Comparison of ENCODE assay signal across 27 mouse cellular contexts in the genomic region with DNA sequence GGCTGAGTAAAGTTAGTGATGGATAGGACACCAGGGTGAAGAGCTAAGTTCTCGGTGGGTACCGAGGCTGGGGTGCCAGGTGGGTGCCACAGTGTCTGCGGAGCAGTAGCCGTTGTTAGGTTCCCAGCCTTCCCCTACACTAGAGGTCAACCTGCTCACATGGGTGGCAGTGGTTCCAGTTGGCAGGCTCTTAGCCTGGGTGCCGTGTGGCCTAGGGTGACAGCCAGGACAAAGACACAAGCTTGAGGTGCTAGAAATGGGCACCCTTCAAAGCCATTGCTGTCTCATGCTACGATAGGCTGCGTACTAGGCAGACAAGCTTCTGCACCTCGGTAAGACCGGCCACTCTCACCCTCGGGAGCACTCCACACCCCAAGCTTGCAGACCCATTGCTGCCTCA. TPM values are rescaled to one million over a fixed set of nuclear protein-coding genes. Genes with fewer than 3 reads are reported as not detected.
DNase-seq lines count a peak whose midpoint lies in the region; ATAC-seq and TF ChIP-seq lines count a peak whose summit lies in the region.
"Had no signal": no experiment of that assay in that cellular context is flagged by ENCODE, and none has a peak within 500 bp of the region (broad histone marks: within the 10 kb centered on the region; RNA-seq: fewer than 3 reads in every experiment).

No protein-coding gene starts in this region.

- DNase-seq in forebrain, embryonic 10.5 days (ENCODE audit: extremely low spot score, low spot score) = no peak
- no peak for DNase-seq in hindbrain, postnatal 0 days (ENCODE audit: low spot score)
- peak; percentile 72 for DNase-seq in liver, adult 2 months (ENCODE audit: extremely low read depth, low read depth, low spot score)
- no peak for DNase-seq in liver, postnatal 0 days
- DNase-seq: adrenal gland, postnatal 25 days; cerebellum, adult 11-12 months; cerebellum, postnatal 14 days; layer of hippocampus, postnatal 36 days; left cerebral cortex, postnatal 4 days; liver; lung, postnatal 14 days; right cerebral cortex, adult 18-20 months; thymus, postnatal 14 days had no signal

- no peak for TF ChIP-seq EP300 in liver, postnatal 0 days (IDR thresholded peaks at IDR 0.05; ENCODE audit: low read depth)

- H3K27ac ChIP-seq in forebrain, embryonic 15.5 days (replicated peaks) = peak overlapping the region; percentile 65; the same call in 1 of the 2 replicates
- no peak overlapping the region for H3K27ac ChIP-seq in forebrain, embryonic 10.5 days
- H3K27ac ChIP-seq in hindbrain, postnatal 0 days = 0 out of 2 replicates have a peak overlapping the region, but pooled peaks have one; percentile 8
- H3K27ac ChIP-seq in hindbrain, embryonic 12.5 days = no peak overlapping the region
- no peak overlapping the region for H3K27ac ChIP-seq in liver, adult 2 months (replicated peaks; ENCODE audit: insufficient read depth, low read depth, low read length)
- H3K27ac ChIP-seq in liver, postnatal 0 days (ENCODE audit: low read depth) = no peak overlapping the region
- peak overlapping the region; percentile 80 for H3K27ac ChIP-seq in midbrain, embryonic 16.5 days (ENCODE audit: low read length)
- no peak overlapping the region for H3K27ac ChIP-seq in intestine, postnatal 0 days (ENCODE audit: low read depth, low read length)
- H3K27ac ChIP-seq: embryonic facial prominence, embryonic 15.5 days had no signal

- H3K9ac ChIP-seq in forebrain, embryonic 15.5 days (replicated peaks) = no peak overlapping the region
- H3K9ac ChIP-seq in hindbrain, postnatal 0 days (replicated peaks; ENCODE audit: low read length) = no peak overlapping the region
- H3K9ac ChIP-seq in hindbrain, embryonic 12.5 days = no peak overlapping the region
- no peak overlapping the region for H3K9ac ChIP-seq in liver, adult 2 months (ENCODE audit: low read depth, low read length)
- H3K9ac ChIP-seq in liver, postnatal 0 days (replicated peaks) = no peak overlapping the region
- H3K9ac ChIP-seq in midbrain, embryonic 16.5 days (ENCODE audit: low read depth, low read length) = no peak overlapping the region
- H3K9ac ChIP-seq in intestine, postnatal 0 days (ENCODE audit: low read depth, low read length) = no peak overlapping the region
- H3K9ac ChIP-seq: embryonic facial prominence, embryonic 15.5 days; hindbrain, embryonic 15.5 days had no signal

- no peak for TF ChIP-seq POLR2A in liver, adult 2 months (IDR thresholded peaks at IDR 0.05; ENCODE audit: extremely low read depth, insufficient read depth, low read length)

- no peak overlapping the region for H3K4me3 ChIP-seq in forebrain, embryonic 15.5 days
- H3K4me3 ChIP-seq in forebrain, embryonic 10.5 days = no peak overlapping the region
- no peak overlapping the region for H3K4me3 ChIP-seq in hindbrain, postnatal 0 days (ENCODE audit: low read length)
- no peak overlapping the region for H3K4me3 ChIP-seq in hindbrain, embryonic 12.5 days
- no peak overlapping the region for H3K4me3 ChIP-seq in liver, adult 2 months (ENCODE audit: insufficient read depth, low read depth, low read length)
- no peak overlapping the region for H3K4me3 ChIP-seq in liver, postnatal 0 days (ENCODE audit: low read depth, low read length)
- no peak overlapping the region for H3K4me3 ChIP-seq in midbrain, embryonic 16.5 days (ENCODE audit: low read depth, low read length)
- H3K4me3 ChIP-seq in intestine, postnatal 0 days (ENCODE audit: low read depth, low read length) = no peak overlapping the region
- H3K4me3 ChIP-seq: embryonic facial prominence, embryonic 15.5 days; hindbrain, embryonic 15.5 days; myocyte had no signal

- peaks cover 35% of the 10 kb centered on the region; the same call in 1 of the 2 replicates for H3K79me2 ChIP-seq in liver, adult 2 months (ENCODE audit: control insufficient read depth, insufficient read depth, low read length)

- H3K9me3 ChIP-seq in forebrain, embryonic 15.5 days = no peaks in the 10 kb centered on the region
- H3K9me3 ChIP-seq in forebrain, embryonic 10.5 days = no peaks in the 10 kb centered on the region
- no peaks in the 10 kb centered on the region for H3K9me3 ChIP-seq in hindbrain, postnatal 0 days (ENCODE audit: low read length)
- no peaks in the 10 kb centered on the region for H3K9me3 ChIP-seq in hindbrain, embryonic 12.5 days (replicated peaks)
- no peaks in the 10 kb centered on the region for H3K9me3 ChIP-seq in liver, postnatal 0 days (ENCODE audit: low read length)
- no peaks in the 10 kb centered on the region for H3K9me3 ChIP-seq in midbrain, embryonic 16.5 days (replicated peaks; ENCODE audit: control insufficient read depth, low read length, poor library complexity, severe bottlenecking)
- H3K9me3 ChIP-seq in intestine, postnatal 0 days (ENCODE audit: control insufficient read depth) = no peaks in the 10 kb centered on the region
- H3K9me3 ChIP-seq: embryonic facial prominence, embryonic 15.5 days; G1E; hindbrain, embryonic 15.5 days had no signal

- peaks cover 53% of the 10 kb centered on the region for H3K4me1 ChIP-seq in forebrain, embryonic 15.5 days
- H3K4me1 ChIP-seq in forebrain, embryonic 10.5 days = peaks cover 81% of the 10 kb centered on the region
- H3K4me1 ChIP-seq in hindbrain, postnatal 0 days (ENCODE audit: insufficient read depth, low read length) = peaks cover 33% of the 10 kb centered on the region
- H3K4me1 ChIP-seq in hindbrain, embryonic 12.5 days = peaks cover 52% of the 10 kb centered on the region
- peaks cover 48% of the 10 kb centered on the region for H3K4me1 ChIP-seq in liver, adult 2 months (ENCODE audit: control insufficient read depth, insufficient read depth, low read length)
- peaks cover 35% of the 10 kb centered on the region for H3K4me1 ChIP-seq in liver, postnatal 0 days (ENCODE audit: insufficient read depth)
- H3K4me1 ChIP-seq in midbrain, embryonic 16.5 days (ENCODE audit: control insufficient read depth, insufficient read depth, low read length) = peaks cover 51% of the 10 kb centered on the region
- H3K4me1 ChIP-seq in intestine, postnatal 0 days (replicated peaks; ENCODE audit: control insufficient read depth, insufficient read depth, low read length) = no peaks in the 10 kb centered on the region; the same call in none of the 2 replicates

- WGBS in forebrain, embryonic 15.5 days = 85% methylated on average over 10 of the region's 10 CpGs
- 88% methylated on average over 10 of the region's 10 CpGs for WGBS in forebrain, embryonic 10.5 days
- 87% methylated on average over 10 of the region's 10 CpGs for WGBS in hindbrain, postnatal 0 days
- 90% methylated on average over 10 of the region's 10 CpGs for WGBS in hindbrain, embryonic 12.5 days
- 61% methylated on average over 10 of the region's 10 CpGs for WGBS in liver, adult 2 months
- WGBS in liver, postnatal 0 days (ENCODE audit: insufficient replicate concordance) = 88% methylated on average over 10 of the region's 10 CpGs
- 87% methylated on average over 10 of the region's 10 CpGs for WGBS in midbrain, embryonic 16.5 days
- 86% methylated on average over 10 of the region's 10 CpGs for WGBS in intestine, postnatal 0 days

- H3K27me3 ChIP-seq in forebrain, embryonic 15.5 days = no peaks in the 10 kb centered on the region
- no peaks in the 10 kb centered on the region for H3K27me3 ChIP-seq in forebrain, embryonic 10.5 days (ENCODE audit: poor library complexity, severe bottlenecking)
- H3K27me3 ChIP-seq in hindbrain, postnatal 0 days (ENCODE audit: insufficient read depth, low read length) = no peaks in the 10 kb centered on the region
- no peaks in the 10 kb centered on the region for H3K27me3 ChIP-seq in hindbrain, embryonic 12.5 days
- H3K27me3 ChIP-seq in liver, adult 2 months (ENCODE audit: control insufficient read depth, insufficient read depth, low read length) = no peaks in the 10 kb centered on the region
- no peaks in the 10 kb centered on the region for H3K27me3 ChIP-seq in liver, postnatal 0 days (ENCODE audit: insufficient read depth, low read length)
- H3K27me3 ChIP-seq in midbrain, embryonic 16.5 days (ENCODE audit: control insufficient read depth, insufficient read depth, low read depth, low read length) = no peaks in the 10 kb centered on the region
- H3K27me3 ChIP-seq in intestine, postnatal 0 days (replicated peaks; ENCODE audit: control insufficient read depth, insufficient read depth, low read length) = no peaks in the 10 kb centered on the region
- H3K27me3 ChIP-seq: embryonic facial prominence, embryonic 15.5 days; hindbrain, embryonic 15.5 days had no signal

- no peak for ATAC-seq in forebrain, embryonic 15.5 days (replicated peaks)
- ATAC-seq in hindbrain, postnatal 0 days = no peak
- no peak for ATAC-seq in hindbrain, embryonic 12.5 days (ENCODE audit: low FRiP score)
- ATAC-seq in liver, postnatal 0 days = no peak
- no peak for ATAC-seq in midbrain, embryonic 16.5 days
- no peak for ATAC-seq in intestine, postnatal 0 days
- ATAC-seq: activated CD4-positive, CD25-positive, alpha-beta regulatory T cell, adult 4 months; intestine, embryonic 16.5 days had no signal

- no peak overlapping the region for H3K4me2 ChIP-seq in forebrain, embryonic 15.5 days (replicated peaks)
- H3K4me2 ChIP-seq in hindbrain, postnatal 0 days (ENCODE audit: low read depth, low read length) = no peak overlapping the region
- H3K4me2 ChIP-seq in hindbrain, embryonic 12.5 days (replicated peaks) = no peak overlapping the region
- no peak overlapping the region for H3K4me2 ChIP-seq in liver, postnatal 0 days (ENCODE audit: low read depth, low read length)
- H3K4me2 ChIP-seq in midbrain, embryonic 16.5 days (ENCODE audit: low read length) = no peak overlapping the region
- no peak overlapping the region for H3K4me2 ChIP-seq in intestine, postnatal 0 days (replicated peaks; ENCODE audit: low read depth)
- H3K4me2 ChIP-seq: embryonic facial prominence, embryonic 15.5 days; heart, embryonic 11.5 days; hindbrain, embryonic 15.5 days had no signal

- H3K36me3 ChIP-seq in forebrain, embryonic 15.5 days = peaks cover 7% of the 10 kb centered on the region
- H3K36me3 ChIP-seq in forebrain, embryonic 10.5 days (replicated peaks) = peaks cover 37% of the 10 kb centered on the region
- peaks cover 13% of the 10 kb centered on the region; the same call in 1 of the 2 replicates for H3K36me3 ChIP-seq in hindbrain, postnatal 0 days (ENCODE audit: insufficient read depth, low read length)
- H3K36me3 ChIP-seq in hindbrain, embryonic 12.5 days = peaks cover 17% of the 10 kb centered on the region
- no peaks in the 10 kb centered on the region for H3K36me3 ChIP-seq in liver, adult 2 months (ENCODE audit: control insufficient read depth, insufficient read depth, low read length)
- peaks cover 3% of the 10 kb centered on the region; the same call in 1 of the 2 replicates for H3K36me3 ChIP-seq in liver, postnatal 0 days (replicated peaks; ENCODE audit: insufficient read depth, low read length)
- peaks cover 9% of the 10 kb centered on the region for H3K36me3 ChIP-seq in midbrain, embryonic 16.5 days (ENCODE audit: control insufficient read depth, insufficient read depth, low read length)
- H3K36me3 ChIP-seq in intestine, postnatal 0 days (ENCODE audit: control insufficient read depth, insufficient read depth) = peaks cover 16% of the 10 kb centered on the region; the same call in 1 of the 2 replicates

- no peak for TF ChIP-seq CTCF in hindbrain, postnatal 0 days (IDR thresholded peaks at IDR 0.05; ENCODE audit: low read depth)
- TF ChIP-seq CTCF in liver, adult 2 months (IDR thresholded peaks at IDR 0.05; ENCODE audit: low read depth, low read length) = peak; percentile 16; the same call in 1 of the 2 replicates
- no peak for TF ChIP-seq CTCF in liver, postnatal 0 days (IDR thresholded peaks at IDR 0.05; ENCODE audit: low read depth)
- TF ChIP-seq CTCF in intestine, postnatal 0 days (IDR thresholded peaks at IDR 0.05; ENCODE audit: low read depth) = no peak

RNA-seq across cellular contexts. Expression of gene Rfx1, which starts 5.7 kb away (rescaled TPM):
- 9.1 and 9.5 TPM in 2 replicates for polyA plus RNA-seq in forebrain, embryonic 15.5 days (2015; fragmentation: Nextera tagmentation; extraction: Ambion mirVana)
- polyA plus RNA-seq in forebrain, embryonic 10.5 days (2016; fragmentation: Nextera tagmentation; extraction: Ambion mirVana) = 8.4 and 8.5 TPM in 2 replicates
- total RNA-seq in hindbrain, postnatal 0 days (2014; rRNA removed) = 29.0 and 30.0 TPM in 2 replicates
- 6.0 and 6.2 TPM in 2 replicates for polyA plus RNA-seq in hindbrain, postnatal 0 days (2015; fragmentation: Nextera tagmentation; extraction: Ambion mirVana)
- polyA plus RNA-seq in hindbrain, embryonic 12.5 days (2016; fragmentation: Nextera tagmentation; extraction: Ambion mirVana) = 8.9 and 9.4 TPM in 2 replicates
- total RNA-seq in liver, adult 2 months (2014; rRNA removed) = 1.8 and 2.6 TPM in 2 replicates
- polyA plus RNA-seq in liver, adult 2 months (2012; rRNA removed) = 6.4 and 8.3 TPM in 2 replicates
- polyA plus RNA-seq in liver, postnatal 0 days (2015; fragmentation: Nextera tagmentation; extraction: Ambion mirVana) = 1.3 and 1.5 TPM in 2 replicates
- 11.3 and 11.7 TPM in 2 replicates for polyA plus RNA-seq in midbrain, embryonic 16.5 days (2015; fragmentation: Nextera tagmentation; extraction: Ambion mirVana)
- 3.1 and 3.3 TPM in 2 replicates for polyA plus RNA-seq in intestine, postnatal 0 days (2015; fragmentation: Nextera tagmentation; extraction: Ambion mirVana)

RNA-seq across cellular contexts. Expression of gene Gm10643, which starts 7.4 kb away (rescaled TPM):
- polyA plus RNA-seq in forebrain, embryonic 15.5 days (2015; fragmentation: Nextera tagmentation; extraction: Ambion mirVana) = 1.2 and 1.3 TPM in 2 replicates
- polyA plus RNA-seq in forebrain, embryonic 10.5 days (2016; fragmentation: Nextera tagmentation; extraction: Ambion mirVana) = 1.0 and 1.5 TPM in 2 replicates
- 0.25 and 3.0 TPM in 2 replicates for total RNA-seq in hindbrain, postnatal 0 days (2014; rRNA removed)
- polyA plus RNA-seq in hindbrain, postnatal 0 days (2015; fragmentation: Nextera tagmentation; extraction: Ambion mirVana) = 1.6 and 2.4 TPM in 2 replicates
- 2.1 and 3.0 TPM in 2 replicates for polyA plus RNA-seq in hindbrain, embryonic 12.5 days (2016; fragmentation: Nextera tagmentation; extraction: Ambion mirVana)
- 0.65 and 0.74 TPM in 2 replicates for total RNA-seq in liver, adult 2 months (2014; rRNA removed)
- 0.10 TPM in 1 of 2 replicates, not detected in the other for polyA plus RNA-seq in liver, adult 2 months (2012; rRNA removed)
- polyA plus RNA-seq in liver, postnatal 0 days (2015; fragmentation: Nextera tagmentation; extraction: Ambion mirVana) = 0.36 and 0.41 TPM in 2 replicates
- polyA plus RNA-seq in midbrain, embryonic 16.5 days (2015; fragmentation: Nextera tagmentation; extraction: Ambion mirVana) = 1.2 and 1.5 TPM in 2 replicates
- polyA plus RNA-seq in intestine, postnatal 0 days (2015; fragmentation: Nextera tagmentation; extraction: Ambion mirVana) = 1.0 and 1.1 TPM in 2 replicates

RNA-seq across cellular contexts. Expression of gene Rln3, which starts 27.5 kb away (rescaled TPM):
- polyA plus RNA-seq in forebrain, embryonic 15.5 days (2015; fragmentation: Nextera tagmentation; extraction: Ambion mirVana) = not detected in 2 replicates
- polyA plus RNA-seq in forebrain, embryonic 10.5 days (2016; fragmentation: Nextera tagmentation; extraction: Ambion mirVana) = not detected in 2 replicates
- 9.0 and 18.8 TPM in 2 replicates for total RNA-seq in hindbrain, postnatal 0 days (2014; rRNA removed)
- 6.1 and 6.6 TPM in 2 replicates for polyA plus RNA-seq in hindbrain, postnatal 0 days (2015; fragmentation: Nextera tagmentation; extraction: Ambion mirVana)
- polyA plus RNA-seq in hindbrain, embryonic 12.5 days (2016; fragmentation: Nextera tagmentation; extraction: Ambion mirVana) = not detected in 2 replicates
- not detected in 2 replicates for total RNA-seq in liver, adult 2 months (2014; rRNA removed)
- not detected in 2 replicates for polyA plus RNA-seq in liver, adult 2 months (2012; rRNA removed)
- 0.18 TPM in 1 of 2 replicates, not detected in the other for polyA plus RNA-seq in liver, postnatal 0 days (2015; fragmentation: Nextera tagmentation; extraction: Ambion mirVana)
- 0.72 and 1.9 TPM in 2 replicates for polyA plus RNA-seq in midbrain, embryonic 16.5 days (2015; fragmentation: Nextera tagmentation; extraction: Ambion mirVana)
- 0.42 TPM in 1 of 2 replicates, not detected in the other for polyA plus RNA-seq in intestine, postnatal 0 days (2015; fragmentation: Nextera tagmentation; extraction: Ambion mirVana)
- total RNA-seq: adrenal gland, postnatal 25 days; G1E; heart, postnatal 14 days; layer of hippocampus, postnatal 36 days; left cerebral cortex, postnatal 4 days; megakaryocyte-erythroid progenitor cell, adult 5-6 weeks had no signal
- polyA plus RNA-seq: embryonic facial prominence, embryonic 15.5 days; G1E; gonadal fat pad, adult 2 months; heart, embryonic 11.5 days; myocyte had no signal

RNA-seq across cellular contexts. Expression of gene Il27ra, which starts 29.9 kb away (rescaled TPM):
- 0.41 and 0.68 TPM in 2 replicates for polyA plus RNA-seq in forebrain, embryonic 15.5 days (2015; fragmentation: Nextera tagmentation; extraction: Ambion mirVana)
- polyA plus RNA-seq in forebrain, embryonic 10.5 days (2016; fragmentation: Nextera tagmentation; extraction: Ambion mirVana) = 0.12 and 0.30 TPM in 2 replicates
- total RNA-seq in hindbrain, postnatal 0 days (2014; rRNA removed) = 0.29 and 0.47 TPM in 2 replicates
- polyA plus RNA-seq in hindbrain, postnatal 0 days (2015; fragmentation: Nextera tagmentation; extraction: Ambion mirVana) = 0.29 and 0.62 TPM in 2 replicates
- 0.14 and 0.33 TPM in 2 replicates for polyA plus RNA-seq in hindbrain, embryonic 12.5 days (2016; fragmentation: Nextera tagmentation; extraction: Ambion mirVana)
- total RNA-seq in liver, adult 2 months (2014; rRNA removed) = 1.4 and 1.5 TPM in 2 replicates
- polyA plus RNA-seq in liver, adult 2 months (2012; rRNA removed) = 1.4 and 2.1 TPM in 2 replicates
- 0.76 and 0.88 TPM in 2 replicates for polyA plus RNA-seq in liver, postnatal 0 days (2015; fragmentation: Nextera tagmentation; extraction: Ambion mirVana)
- 0.26 and 0.47 TPM in 2 replicates for polyA plus RNA-seq in midbrain, embryonic 16.5 days (2015; fragmentation: Nextera tagmentation; extraction: Ambion mirVana)
- 0.29 and 0.31 TPM in 2 replicates for polyA plus RNA-seq in intestine, postnatal 0 days (2015; fragmentation: Nextera tagmentation; extraction: Ambion mirVana)
- total RNA-seq: G1E had no signal
- polyA plus RNA-seq: G1E had no signal

RNA-seq across cellular contexts. Expression of gene Dcaf15, which starts 32.2 kb away (rescaled TPM):
- 17.8 and 19.3 TPM in 2 replicates for polyA plus RNA-seq in forebrain, embryonic 15.5 days (2015; fragmentation: Nextera tagmentation; extraction: Ambion mirVana)
- 17.0 and 18.5 TPM in 2 replicates for polyA plus RNA-seq in forebrain, embryonic 10.5 days (2016; fragmentation: Nextera tagmentation; extraction: Ambion mirVana)
- 77.0 and 77.6 TPM in 2 replicates for total RNA-seq in hindbrain, postnatal 0 days (2014; rRNA removed)
- 18.4 and 18.5 TPM in 2 replicates for polyA plus RNA-seq in hindbrain, postnatal 0 days (2015; fragmentation: Nextera tagmentation; extraction: Ambion mirVana)
- 16.4 and 19.7 TPM in 2 replicates for polyA plus RNA-seq in hindbrain, embryonic 12.5 days (2016; fragmentation: Nextera tagmentation; extraction: Ambion mirVana)
- 1.4 and 2.2 TPM in 2 replicates for total RNA-seq in liver, adult 2 months (2014; rRNA removed)
- 9.2 and 9.9 TPM in 2 replicates for polyA plus RNA-seq in liver, adult 2 months (2012; rRNA removed)
- 2.3 and 2.8 TPM in 2 replicates for polyA plus RNA-seq in liver, postnatal 0 days (2015; fragmentation: Nextera tagmentation; extraction: Ambion mirVana)
- 20.6 and 24.7 TPM in 2 replicates for polyA plus RNA-seq in midbrain, embryonic 16.5 days (2015; fragmentation: Nextera tagmentation; extraction: Ambion mirVana)
- 8.6 and 10.4 TPM in 2 replicates for polyA plus RNA-seq in intestine, postnatal 0 days (2015; fragmentation: Nextera tagmentation; extraction: Ambion mirVana)

Comparison
In these comparisons a context has a peak if more than half of its experiments do, and no peak if none do; other contexts are left out.
1. H3K27ac ChIP-seq: peak in forebrain, embryonic 15.5 days (single experiment), hindbrain, postnatal 0 days (single experiment) and midbrain, embryonic 16.5 days (single experiment); none in forebrain, embryonic 10.5 days (single experiment), hindbrain, embryonic 12.5 days (single experiment), liver, adult 2 months (single experiment), liver, postnatal 0 days (single experiment) and intestine, postnatal 0 days (single experiment).